Mouse (Mus musculus) bone marrow macrophage, adult 2 months (primary cell): ENCODE data around the gene Cfd. TPM values are rescaled to one million over a fixed set of nuclear protein-coding genes. Genes with fewer than 3 reads are reported as not detected.

Experiments used
- H3K27ac ChIP-seq: 2 replicates; pipeline ENCODE4 v1.5.1; 2012; ENCODE audit warnings: low read depth, low read length; ENCODE audit not compliant: insufficient read depth
- H3K4me1 ChIP-seq: 2 replicates; pipeline ENCODE4 v1.6.1; 2012; ENCODE audit warnings: low read length; ENCODE audit not compliant: control insufficient read depth, insufficient read depth
- H3K4me3 ChIP-seq: 2 replicates; pipeline ENCODE4 v1.5.1; 2012; ENCODE audit warnings: mild to moderate bottlenecking, low read length, moderate library complexity; ENCODE audit not compliant: insufficient read depth
- CTCF ChIP-seq: IDR thresholded peaks from 2 replicates; pipeline ENCODE4 v1.5.1; 2012; ENCODE audit warnings: low read depth, mild to moderate bottlenecking, low read length, moderate library complexity
- POLR2A ChIP-seq: IDR thresholded peaks from 2 replicates; pipeline ENCODE4 v1.6.1; 2012; ENCODE audit warnings: mild to moderate bottlenecking, low read depth, low read length, borderline replicate concordance
- polyA plus RNA-seq: library from polyadenylated mRNA; stranded (reverse); fragments of >200 nt; gene quantifications from 2 replicates; pipeline ENCODE4 v1.2.4, GENCODE M21; 2012; ENCODE audit not compliant: missing spikeins, insufficient read depth, insufficient read length

The Cfd gene
- 1.3 TPM in 1 of 2 replicates, not detected in the other for polyA plus RNA-seq

DNA sequence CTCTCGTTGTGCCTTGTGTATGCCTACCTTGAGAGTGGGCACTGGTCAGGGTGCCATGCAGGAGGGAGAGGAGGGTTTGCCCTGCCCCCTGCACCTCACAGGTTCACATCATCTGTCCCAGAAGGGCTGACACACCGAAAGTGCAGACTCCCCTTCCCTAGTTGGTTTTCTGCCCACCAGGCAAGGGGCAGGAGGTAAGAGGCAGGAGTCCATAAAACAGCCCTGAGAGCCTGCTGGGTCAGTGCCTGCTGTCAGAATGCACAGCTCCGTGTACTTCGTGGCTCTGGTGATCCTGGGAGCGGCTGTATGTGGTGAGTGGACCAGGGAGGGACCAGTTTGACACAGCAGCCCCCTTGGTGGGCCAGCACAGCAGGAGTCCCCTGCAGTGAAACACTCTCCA, at the start of gene Cfd:
TSS of gene Cfd (plus strand) at position 184 of the 400 bp plus-strand sequence.
- 0 out of 2 replicates have a peak within 1 kb of the TSS, but pooled peaks have one; percentile 16 for H3K27ac ChIP-seq
- peaks cover 7% of the 10 kb centered on the region for H3K4me1 ChIP-seq
- TF ChIP-seq CTCF = no peak
- no peak for TF ChIP-seq POLR2A
- H3K4me3 ChIP-seq = no peak within 1 kb of the TSS

DNA sequence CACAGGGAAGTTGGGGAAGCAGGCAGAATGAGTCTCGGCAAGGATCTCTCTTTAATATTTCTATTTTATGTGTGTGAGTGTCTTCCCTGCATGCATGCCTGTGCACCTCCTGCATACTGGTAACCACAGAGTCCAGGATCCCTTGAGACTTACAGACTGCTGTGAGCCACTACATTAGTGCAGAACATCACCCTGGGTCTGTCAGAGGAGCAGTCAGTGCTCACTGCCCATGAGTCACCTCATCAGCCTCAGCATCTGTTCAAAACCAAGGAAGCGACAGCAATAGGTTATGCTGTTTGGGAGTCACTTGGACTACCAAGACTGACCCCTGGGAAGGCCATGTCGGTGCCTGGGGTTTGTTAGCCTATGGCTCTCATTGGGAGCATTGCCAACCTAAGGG, 48.3 kb upstream of the Cfd start:
- Histone ChIP-seq H3K4me1 (peaks cover 16% of the 10 kb centered on the region), H3K4me3 (no peak overlapping the region), H3K27ac (no peak overlapping the region)
- TF ChIP-seq CTCF (no peak), POLR2A (no peak)

DNA sequence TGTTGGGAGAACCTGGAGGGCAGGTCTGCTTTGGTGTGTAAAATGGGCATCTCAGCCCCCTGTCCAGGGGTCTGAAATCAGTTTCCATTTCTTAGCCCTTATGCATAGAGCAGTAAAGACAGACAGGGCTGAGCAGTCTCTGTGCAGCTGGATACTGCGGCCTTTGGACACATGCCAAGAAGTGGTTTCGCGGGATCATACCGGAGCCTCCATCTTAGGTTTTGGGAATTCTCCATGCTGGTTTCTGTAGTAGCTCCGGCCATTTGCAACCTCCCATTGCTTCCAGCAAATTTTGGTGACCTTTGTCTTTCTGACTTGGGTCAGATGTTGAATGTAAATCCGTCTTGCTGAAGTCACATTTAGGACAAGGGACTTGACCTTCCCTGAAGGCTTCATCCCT, 47.2 kb upstream of the Cfd start:
- Histone ChIP-seq H3K4me3 (no peak overlapping the region), H3K4me1 (peaks cover 9% of the 10 kb centered on the region; the same call in 1 of the 2 replicates), H3K27ac (no peak overlapping the region)
- TF ChIP-seq POLR2A (no peak), CTCF (no peak)

DNA sequence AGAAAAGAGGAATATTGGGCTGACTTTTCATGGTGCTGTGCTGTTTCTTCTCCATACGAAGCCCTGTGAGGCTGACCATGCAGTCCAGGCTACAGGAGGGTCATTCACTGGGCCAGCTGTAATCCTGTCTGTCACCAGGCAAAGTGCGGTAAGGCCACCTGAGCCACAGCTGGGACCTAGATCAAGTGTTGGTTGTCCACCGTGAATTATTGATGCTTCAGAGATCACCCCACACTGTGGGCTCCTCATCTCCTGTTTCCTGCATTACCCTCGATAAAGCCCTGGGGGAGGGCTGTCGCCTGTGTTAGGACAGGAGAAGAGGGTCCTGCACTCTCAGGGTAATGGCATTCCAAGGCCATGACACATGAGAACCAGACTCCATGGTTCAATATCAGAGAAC, 44.1 kb upstream of the Cfd start:
- no peak overlapping the region for H3K4me3 ChIP-seq
- no peak overlapping the region for H3K27ac ChIP-seq
- H3K4me1 ChIP-seq = peaks cover 21% of the 10 kb centered on the region
- TF ChIP-seq POLR2A = no peak
- TF ChIP-seq CTCF = no peak

DNA sequence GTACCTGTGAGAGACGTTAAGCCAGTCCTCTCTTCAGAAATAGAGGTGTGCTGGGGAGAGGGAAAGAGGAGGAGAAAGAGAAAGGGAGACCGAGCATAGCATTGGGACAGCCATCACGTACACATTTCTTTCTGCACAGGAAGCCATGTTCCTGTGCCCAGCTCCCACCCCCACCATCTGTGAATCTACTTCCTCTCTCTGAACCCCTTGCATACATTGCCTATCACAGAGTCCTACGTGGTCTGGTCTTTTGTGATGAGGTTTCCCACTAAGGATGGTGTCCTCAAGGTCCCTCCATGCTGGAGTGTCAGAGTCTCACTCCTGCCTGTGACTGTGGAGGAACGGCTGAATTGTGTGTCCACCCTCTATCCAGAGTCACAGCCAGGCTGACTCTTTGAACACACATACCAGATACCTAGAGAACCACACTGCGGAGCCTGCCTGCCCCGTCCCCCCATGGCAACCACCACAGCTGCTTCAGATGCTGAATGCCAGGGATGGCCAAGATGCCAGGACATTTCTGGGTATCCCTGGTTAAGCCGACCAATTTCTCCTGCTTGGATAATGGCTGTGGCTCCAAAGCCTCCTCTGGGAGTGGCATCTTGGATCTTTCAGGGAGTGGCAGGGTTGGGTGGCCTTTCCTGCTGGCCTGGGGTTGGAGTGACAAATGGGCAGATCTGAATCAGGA, 40.6 kb upstream of the Cfd start:
- H3K4me3 ChIP-seq = no peak overlapping the region
- TF ChIP-seq CTCF = no peak
- no peak for TF ChIP-seq POLR2A
- peaks cover 30% of the 10 kb centered on the region for H3K4me1 ChIP-seq
- no peak overlapping the region for H3K27ac ChIP-seq

DNA sequence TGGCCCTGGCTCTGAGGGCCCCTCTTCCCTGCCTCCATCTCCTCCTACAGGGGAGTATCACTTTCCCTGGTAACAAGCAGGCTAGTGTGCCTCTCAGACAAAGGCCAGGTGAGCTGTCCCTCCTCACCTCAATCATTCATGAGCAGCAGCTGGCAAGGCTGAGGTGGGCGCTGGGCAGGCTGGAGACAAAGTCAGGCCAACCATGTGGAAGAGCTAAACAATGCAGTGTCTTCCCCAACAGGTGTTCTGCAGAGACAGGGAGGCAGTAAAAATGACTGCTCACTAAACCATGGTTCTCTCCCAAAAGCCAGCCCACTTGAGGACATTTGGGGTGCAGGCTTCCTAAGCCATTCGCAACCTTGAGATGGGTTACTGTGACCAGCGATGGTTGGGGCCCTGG, 39.0 kb upstream of the Cfd start:
- TF ChIP-seq CTCF (no peak), POLR2A (no peak)
- H3K27ac ChIP-seq = peak overlapping the region; percentile 97
- no peak overlapping the region for H3K4me3 ChIP-seq
- H3K4me1 ChIP-seq = peaks cover 30% of the 10 kb centered on the region

DNA sequence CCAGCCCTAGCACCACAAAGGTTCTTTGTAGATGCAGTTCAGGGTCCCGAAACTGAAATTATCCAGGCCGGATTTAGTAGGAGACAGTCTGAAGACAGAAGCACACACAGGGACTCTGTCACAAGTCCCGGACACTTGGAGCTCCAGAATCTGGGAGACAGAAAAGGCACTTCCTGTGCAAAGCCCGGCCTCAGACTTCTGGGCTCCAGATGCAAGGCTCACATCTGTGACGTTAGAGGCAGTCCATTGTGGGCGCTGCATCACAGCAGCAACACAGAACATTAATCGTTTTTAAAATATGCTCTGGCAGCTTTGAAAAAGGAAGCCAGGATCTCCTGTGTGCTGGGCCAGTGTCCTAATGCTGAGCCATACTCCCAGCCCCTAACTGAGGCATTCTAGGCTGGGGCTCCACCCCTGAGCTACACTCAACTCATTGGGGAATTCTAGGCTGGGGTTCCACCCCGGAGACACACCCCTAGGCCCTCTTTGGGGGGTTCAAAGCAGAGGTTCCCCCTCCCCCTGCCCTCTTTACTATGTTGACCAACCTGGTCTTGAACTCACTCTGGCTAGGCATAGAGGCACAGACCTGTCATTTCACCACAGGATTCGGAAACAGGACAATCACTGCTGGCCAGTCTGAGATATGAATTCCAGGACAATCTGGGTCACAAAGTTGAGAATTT, 38.4 kb upstream of the Cfd start:
- Histone ChIP-seq H3K27ac (peak overlapping the region; percentile 97), H3K4me3 (peak overlapping the region; percentile 70; the same call in 1 of the 2 replicates), H3K4me1 (peaks cover 30% of the 10 kb centered on the region)
- TF ChIP-seq POLR2A (no peak), CTCF (no peak)

DNA sequence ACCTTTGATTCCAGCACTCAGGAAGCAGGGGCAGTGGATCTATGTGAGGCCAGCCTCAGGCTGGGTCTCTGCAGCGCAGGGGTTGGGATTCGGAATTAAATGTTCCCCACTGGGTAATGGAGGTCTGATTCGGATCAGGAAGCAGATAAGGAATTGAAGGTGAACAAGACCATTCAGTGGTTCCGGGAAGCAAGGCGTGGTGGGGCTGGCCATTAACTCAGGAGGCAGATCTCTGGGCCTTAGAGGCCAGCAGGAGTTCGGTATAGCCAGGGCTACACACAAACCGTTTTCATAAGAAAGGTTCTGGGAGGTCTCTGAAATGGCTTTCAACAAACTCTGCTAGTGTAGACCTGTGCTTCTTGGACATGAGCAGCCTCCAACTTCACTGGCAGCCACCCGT, 37.8 kb upstream of the Cfd start:
- Histone ChIP-seq H3K4me1 (peaks cover 31% of the 10 kb centered on the region), H3K27ac (peak overlapping the region; percentile 97), H3K4me3 (peak overlapping the region; percentile 70)
- TF ChIP-seq POLR2A = no peak

DNA sequence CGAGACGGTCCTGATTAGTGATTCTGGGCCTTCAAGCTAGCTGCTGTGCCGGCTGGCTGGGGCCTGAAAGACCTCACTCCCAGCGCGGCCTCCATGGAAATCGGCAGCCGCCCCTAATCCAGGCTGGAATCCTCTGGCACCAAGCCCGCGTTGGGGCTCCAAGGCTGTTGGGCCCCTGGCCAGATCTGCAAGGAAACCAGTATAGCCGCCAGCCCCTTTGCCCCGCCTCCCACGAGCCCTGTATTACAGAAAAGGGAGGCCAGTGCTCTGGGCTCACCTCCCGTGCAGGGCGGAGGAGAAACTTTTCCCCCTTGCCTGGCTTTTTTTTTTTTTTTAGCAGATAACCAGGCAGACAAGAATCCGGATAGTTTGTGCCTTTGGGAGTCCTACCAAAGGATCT, 37.3 kb upstream of the Cfd start:
- no peak for TF ChIP-seq POLR2A
- Histone ChIP-seq H3K27ac (peak overlapping the region; percentile 97), H3K4me3 (peak overlapping the region; percentile 70), H3K4me1 (peaks cover 37% of the 10 kb centered on the region)

DNA sequence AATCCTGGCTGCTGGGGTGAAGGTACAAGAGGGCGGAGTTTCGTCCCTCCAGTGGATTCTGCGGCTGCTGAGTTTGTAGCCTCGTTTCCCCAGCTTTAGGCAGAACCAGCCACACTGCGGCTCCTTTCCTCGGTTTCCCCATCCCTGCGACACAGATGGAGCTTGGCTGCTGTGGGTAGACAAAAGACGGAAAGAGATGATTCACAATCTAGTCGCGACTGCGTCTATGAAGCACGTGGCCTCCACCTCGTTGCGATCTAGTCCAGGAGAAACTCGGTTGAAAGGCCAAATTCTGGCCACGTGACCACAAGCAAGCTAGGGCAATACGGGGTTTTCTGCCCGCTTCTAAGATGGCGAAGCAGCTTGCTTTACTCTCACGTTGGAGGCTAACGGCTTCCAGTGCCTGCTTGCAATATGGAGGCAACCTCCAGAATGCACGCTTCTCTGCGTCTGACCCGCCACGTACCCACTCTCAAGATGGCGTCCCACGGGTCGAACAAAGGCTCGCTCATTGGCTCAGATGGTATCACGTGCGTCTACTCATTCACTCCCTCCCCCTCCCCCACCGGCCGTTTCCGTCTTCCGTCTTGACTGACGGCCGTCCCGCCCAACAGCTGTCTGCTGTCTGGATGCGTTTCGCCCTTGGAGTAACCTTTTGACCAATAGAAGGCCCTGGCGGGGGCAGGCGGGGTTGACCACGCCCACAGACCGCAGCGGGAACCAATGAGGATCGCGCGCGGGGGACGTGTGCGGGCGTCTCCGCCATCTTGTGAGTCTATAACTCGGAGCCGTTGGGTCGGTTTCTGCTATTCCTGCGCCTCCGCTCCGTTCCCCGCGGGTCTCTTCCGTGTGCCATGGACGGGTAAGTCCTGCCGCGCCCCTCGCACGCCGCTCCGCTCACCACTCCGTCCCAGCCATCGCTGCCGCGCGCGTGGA, 36.5 kb upstream of the Cfd start, which contains the start of gene Ptbp1:
TSS of gene Ptbp1 (plus strand) at position 568 of the 936 bp plus-strand sequence.
- peak within 1 kb of the TSS; percentile 97 for H3K27ac ChIP-seq
- H3K4me3 ChIP-seq = peak within 1 kb of the TSS; percentile 94
- H3K4me1 ChIP-seq = peaks cover 39% of the 10 kb centered on the region
- no peak for TF ChIP-seq CTCF
- TF ChIP-seq POLR2A = peak; percentile 63; the same call in 1 of the 2 replicates
